Comparison of ENCODE assay signal across 7 mouse cellular contexts in the genomic region with DNA sequence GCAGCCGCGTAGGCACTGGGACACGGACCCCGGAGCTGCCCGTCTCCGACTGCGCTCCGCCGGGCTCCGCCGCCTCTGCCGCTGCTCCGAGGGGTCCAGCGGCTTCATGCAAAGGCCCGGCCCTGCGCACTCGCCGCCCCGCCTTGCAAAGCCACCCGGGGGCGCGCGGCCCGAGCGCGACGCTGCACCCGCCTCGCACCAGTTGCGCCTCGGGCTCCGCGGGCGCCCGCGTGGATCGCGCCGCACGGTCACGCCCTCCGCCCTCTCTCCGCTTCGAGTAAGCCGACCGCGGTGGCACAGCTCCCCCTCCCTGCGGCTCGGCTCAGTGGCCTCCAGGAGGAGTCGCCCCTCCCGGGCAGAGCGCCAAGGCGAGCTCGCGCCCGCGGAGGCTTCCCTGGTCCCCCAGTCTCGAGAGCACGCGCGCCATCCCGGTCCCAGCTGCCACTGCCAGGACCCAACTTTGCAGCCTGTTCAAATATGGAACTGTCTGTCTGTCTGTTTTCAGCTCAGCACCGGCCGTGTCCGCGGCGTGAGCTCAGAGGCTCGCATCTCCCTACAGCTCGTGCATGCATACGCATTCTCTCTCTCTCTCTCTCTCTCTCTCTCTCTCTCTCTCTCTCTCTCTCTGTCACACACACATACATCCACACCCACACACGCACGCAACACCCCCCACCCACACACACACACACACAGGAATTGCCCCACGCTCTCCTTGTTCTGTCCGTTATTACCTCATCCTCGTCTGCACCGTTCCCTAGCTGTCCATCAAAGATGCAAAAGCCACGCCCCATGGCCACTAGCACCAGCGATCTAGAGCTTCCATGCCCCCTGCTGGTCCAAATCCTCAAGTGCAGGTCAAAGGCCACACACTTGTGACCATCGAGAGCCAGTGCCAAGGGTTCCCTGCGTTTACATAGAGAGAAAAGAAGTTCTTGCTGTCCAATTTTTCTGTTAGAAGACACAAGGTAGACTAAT. TPM values are rescaled to one million over a fixed set of nuclear protein-coding genes. Genes with fewer than 3 reads are reported as not detected.
DNase-seq lines count a peak whose midpoint lies in the region; ATAC-seq lines count a peak whose summit lies in the region.

A gene (minus strand): TSS at position 85 of the 978 bp plus-strand sequence.

- H3K36me3 ChIP-seq in intestine, embryonic 15.5 days, result no peaks in the 10 kb centered on the region
- H3K36me3 ChIP-seq in midbrain, embryonic 10.5 days, result peaks cover 25% of the 10 kb centered on the region

- peak within 1 kb of the TSS; percentile 82 for H3K4me2 ChIP-seq in intestine, embryonic 15.5 days (replicated peaks)

- H3K9ac ChIP-seq in intestine, embryonic 15.5 days, result peak within 1 kb of the TSS; percentile 95

- H3K27ac ChIP-seq in intestine, embryonic 15.5 days, result peak within 1 kb of the TSS; percentile 92
- peak within 1 kb of the TSS; percentile 99 for H3K27ac ChIP-seq in midbrain, embryonic 10.5 days (replicated peaks)

- no peaks in the 10 kb centered on the region for H3K27me3 ChIP-seq in intestine, embryonic 15.5 days (replicated peaks)
- H3K27me3 ChIP-seq in midbrain, embryonic 10.5 days (ENCODE audit: low read depth, poor library complexity, severe bottlenecking), result no peaks in the 10 kb centered on the region

- peak; percentile 96 for ATAC-seq in intestine, embryonic 15.5 days

- peak within 1 kb of the TSS; percentile 90 for H3K4me3 ChIP-seq in intestine, embryonic 15.5 days (replicated peaks)
- H3K4me3 ChIP-seq in midbrain, embryonic 10.5 days, result peak within 1 kb of the TSS; percentile 96

- WGBS in intestine, embryonic 15.5 days, result under 1% methylated on average over 79 of the region's 80 CpGs
- under 1% methylated on average over 80 of the region's 80 CpGs for WGBS in midbrain, embryonic 10.5 days

- peak; percentile 93 for DNase-seq in adrenal gland, adult 18-20 months (ENCODE audit: low spot score in 2 of 2)
- DNase-seq in embryo, embryonic 11 days, result peak; percentile 97
- DNase-seq in gastrocnemius, postnatal 36 days, result peak; percentile 93
- peak; percentile 93 to 96 for DNase-seq in left cerebral cortex, postnatal 25 days (ENCODE audit: low spot score in 2 of 2)
- peak; percentile 95 for DNase-seq in midbrain, embryonic 10.5 days (ENCODE audit: low spot score)
- DNase-seq in right cerebral cortex, postnatal 4 days, result peak; percentile 94

- no peaks in the 10 kb centered on the region for H3K9me3 ChIP-seq in intestine, embryonic 15.5 days
- H3K9me3 ChIP-seq in midbrain, embryonic 10.5 days (replicated peaks), result no peaks in the 10 kb centered on the region

- intact Hi-C loops in gastrocnemius, postnatal 36 days (cut with DNase I), result loop anchor here (5.0 kb wide), 1 partner anchor 34 kb away; no protein-coding TSS in a partner anchor
- intact Hi-C loops in left cerebral cortex, postnatal 25 days (cut with DNase I), result loop anchor here (5.0 kb wide), 5 partner anchors 34 to 489 kb away; a partner anchor contains a TSS

- peaks cover 6% of the 10 kb centered on the region; the same call in 1 of the 2 replicates for H3K4me1 ChIP-seq in intestine, embryonic 15.5 days (replicated peaks)
- peaks cover 46% of the 10 kb centered on the region for H3K4me1 ChIP-seq in midbrain, embryonic 10.5 days

RNA-seq across cellular contexts. Expression of the gene that starts here (rescaled TPM):
- total RNA-seq in adrenal gland, adult 18-20 months (2021), result 10 to 100 TPM; 14.7 to 30.5 TPM
- total RNA-seq in gastrocnemius, postnatal 36 days (2021), result 1 to 10 TPM; 5.2 to 5.3 TPM
- polyA plus RNA-seq in intestine, embryonic 15.5 days (2015; fragmentation: Nextera tagmentation; extraction: Ambion mirVana), result 15.0 and 15.5 TPM in 2 replicates
- total RNA-seq in left cerebral cortex, postnatal 25 days (2021), result 10 to 100 TPM; 32.7 to 37.1 TPM
- 54.9 and 59.2 TPM in 2 replicates for polyA plus RNA-seq in midbrain, embryonic 10.5 days (2016; fragmentation: Nextera tagmentation; extraction: Ambion mirVana)

Comparison
In these comparisons a context has a peak if more than half of its experiments do, and no peak if none do; other contexts are left out.
1. Peak in every context shown above with its lines: DNase-seq, ATAC-seq, H3K4me3 ChIP-seq and H3K27ac ChIP-seq.